Mouse (Mus musculus) small intestine, adult 2 months (tissue): Measurements from ENCODE around the gene Cyp2d34. TPM values are rescaled to one million over a fixed set of nuclear protein-coding genes. Genes with fewer than 3 reads are reported as not detected.

Source experiments
- H3K27ac ChIP-seq: fragments of 200-500 bp; 2 replicates; pipeline ENCODE4 v1.5.1; 2012; ENCODE audit warnings: low read depth, low read length, control low read depth, inconsistent platforms; ENCODE audit not compliant: insufficient read depth
- H3K27me3 ChIP-seq: fragments of 200-500 bp; 2 replicates; pipeline ENCODE4 v1.6.1; 2012; ENCODE audit warnings: mild to moderate bottlenecking, moderate library complexity, low read length, inconsistent platforms; ENCODE audit not compliant: control insufficient read depth, insufficient read depth
- H3K36me3 ChIP-seq: fragments of 200-500 bp; 2 replicates; pipeline ENCODE4 v1.6.1; 2012; ENCODE audit warnings: mild to moderate bottlenecking, low read length, control low read depth, inconsistent platforms; ENCODE audit not compliant: control insufficient read depth, insufficient read depth
- H3K4me1 ChIP-seq: fragments of 200-500 bp; 2 replicates; pipeline ENCODE4 v1.6.1; 2012; ENCODE audit warnings: low read length, inconsistent platforms, mixed read lengths; ENCODE audit not compliant: control insufficient read depth, insufficient read depth, insufficient read length
- H3K4me3 ChIP-seq: fragments of 200-500 bp; 2 replicates; pipeline ENCODE4 v1.5.1; 2012; ENCODE audit warnings: low read depth, mild to moderate bottlenecking, control low read depth, inconsistent platforms, low read length, moderate library complexity
- CTCF ChIP-seq: fragments of 200-500 bp; IDR thresholded peaks from 2 replicates; pipeline ENCODE4 v1.5.1; 2012; ENCODE audit warnings: low read depth, mild to moderate bottlenecking, control low read depth, inconsistent platforms, low read length, moderate library complexity, mixed read lengths; ENCODE audit not compliant: insufficient replicate concordance, insufficient read length; ENCODE audit errors: extremely low read depth
- POLR2A ChIP-seq: fragments of 200-500 bp; IDR thresholded peaks from 2 replicates; pipeline ENCODE4 v1.6.1; 2012; ENCODE audit warnings: low read depth, mild to moderate bottlenecking, control low read depth, inconsistent platforms, low read length, moderate library complexity
- WGBS: fragments of 180-500 bp; shearing (Covaris S2); methylation state at CpG from one replicate; pipeline ENCODE4 v1.1.7; 2018; 5-methylcytosine and 5-hydroxymethylcytosine counted together
- polyA plus RNA-seq: library from polyadenylated mRNA; depleted of rRNA; stranded (reverse); fragments of >200 nt; gene quantifications from 2 replicates; pipeline ENCODE4 v1.2.3, GENCODE M21; 2012; rRNA removed

Cyp2d34 gene
- polyA plus RNA-seq, 1 experiment: not detected

DNA sequence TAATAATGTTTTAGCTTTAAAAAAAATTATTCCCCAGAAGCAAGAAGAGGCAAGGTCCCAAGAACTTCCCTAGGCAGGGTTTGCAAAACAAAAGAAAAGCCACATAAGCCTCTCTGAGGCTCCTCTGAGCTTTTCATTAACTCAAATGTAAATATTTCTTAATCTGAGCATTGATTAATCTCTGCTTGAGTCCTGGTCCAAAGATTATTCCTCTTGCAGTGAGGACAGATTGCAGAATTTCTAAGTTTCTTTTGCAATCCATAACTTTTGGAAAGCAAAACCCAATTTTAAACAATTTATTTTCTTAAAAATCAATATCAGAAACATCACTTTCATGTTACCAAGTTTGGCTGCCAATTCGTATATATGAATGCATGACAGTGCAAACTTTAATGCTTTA is 47.9 kb downstream of the Cyp2d34 start:
- Histone ChIP-seq H3K36me3 (no peaks in the 10 kb centered on the region), H3K4me3 (no peak overlapping the region), H3K4me1 (no peaks in the 10 kb centered on the region), H3K27me3 (no peaks in the 10 kb centered on the region; the same call in 1 of the 2 replicates), H3K27ac (no peak overlapping the region)
- 60% methylated on average over 1 of the region's 1 CpGs for WGBS
- TF ChIP-seq POLR2A: no peak
- no peak for TF ChIP-seq CTCF

Other genes with a start within 250 kb of the Cyp2d34 start
- 18.5 and 67.5 TPM in 2 replicates for gene Cyp2d22, start 240.7 kb downstream of the Cyp2d34 start, polyA plus RNA-seq
- not detected in 2 replicates for gene Cyp2d11, start 226.9 kb downstream of the Cyp2d34 start, polyA plus RNA-seq
- 0.16 and 0.77 TPM in 2 replicates for gene Cyp2d10, start 213.8 kb downstream of the Cyp2d34 start, polyA plus RNA-seq
- 0.09 TPM in 1 of 2 replicates, not detected in the other for gene Cyp2d9, start 187.5 kb downstream of the Cyp2d34 start, polyA plus RNA-seq
- not detected in 2 replicates for gene Cyp2d12, start 65.9 kb downstream of the Cyp2d34 start, polyA plus RNA-seq
- gene Cyp2d40, start 143.2 kb upstream of the Cyp2d34 start, polyA plus RNA-seq: not detected in 2 replicates
- 165 and 498 TPM in 2 replicates for gene Cyp2d26, start 173.3 kb upstream of the Cyp2d34 start, polyA plus RNA-seq